Mouse (Mus musculus): ENCODE measurements at regions not wholly inside any gene's neighbourhood (a gene's known extent, or its start where the extent isn't known, plus 50 kb on each side); places are given as distances from the start of the nearest gene placed in this dataset.

DNA sequence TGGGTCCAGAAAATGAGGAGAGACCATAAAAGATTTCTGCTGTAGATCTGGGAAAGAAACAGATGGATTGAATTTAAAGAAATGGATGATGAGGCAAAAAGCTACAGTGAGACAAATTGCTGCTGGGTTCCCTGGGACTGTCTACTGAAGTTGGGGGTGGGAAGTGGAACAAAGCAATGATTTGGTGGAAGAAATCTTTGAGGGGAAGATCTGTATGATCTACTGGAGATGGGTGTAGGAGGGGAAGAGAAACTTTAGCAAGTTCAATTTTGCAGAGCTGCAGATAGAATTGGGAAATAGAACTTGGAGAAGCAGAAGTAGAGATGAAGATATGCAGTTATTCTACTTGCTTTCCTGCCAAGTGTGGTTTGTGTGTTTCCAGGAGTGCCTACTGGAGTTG, 5478.8 kb downstream of the 9330182O14Rik start:
- no peaks in the 10 kb centered on the region for H3K36me3 ChIP-seq (ENCODE audit: insufficient read depth, low read length)
- H3K4me1 ChIP-seq (ENCODE audit: insufficient read depth, low read length): no peaks in the 10 kb centered on the region
- H3K27ac ChIP-seq: no peak overlapping the region
- H3K4me3 ChIP-seq (ENCODE audit: low read length): no peak overlapping the region
- H3K9ac ChIP-seq (replicated peaks; ENCODE audit: low read length): no peak overlapping the region
- H3K9me3 ChIP-seq (ENCODE audit: low read length): no peaks in the 10 kb centered on the region
- H3K4me2 ChIP-seq (ENCODE audit: low read depth, low read length): no peak overlapping the region
- ATAC-seq (no peak), DNase-seq (ENCODE audit: low spot score) (no peak)
- no peak for TF ChIP-seq CTCF (IDR thresholded peaks at IDR 0.05; ENCODE audit: low read depth)
- H3K27me3 ChIP-seq (ENCODE audit: insufficient read depth, low read length): no peaks in the 10 kb centered on the region

DNA sequence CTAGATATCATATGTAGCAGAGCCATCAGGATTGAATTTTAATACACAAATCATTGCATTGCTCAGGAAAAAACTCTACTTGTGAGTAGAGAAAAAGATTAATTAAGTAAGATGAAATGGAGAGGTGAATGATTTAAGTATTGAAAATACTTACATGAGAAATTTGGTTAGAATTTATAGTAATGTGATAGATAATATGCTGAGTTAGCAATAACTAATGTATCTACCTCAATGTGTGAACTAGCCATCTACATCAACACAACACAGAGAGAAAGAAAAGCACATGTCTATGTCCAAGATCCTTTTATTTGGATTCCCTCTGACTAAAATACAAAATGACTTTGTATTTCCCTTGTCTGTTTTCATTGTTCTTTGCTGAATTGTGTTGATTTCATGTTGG, 5512.1 kb downstream of the 9330182O14Rik start:
- H3K4me3 ChIP-seq (ENCODE audit: low read length): no peak overlapping the region
- H3K9me3 ChIP-seq (ENCODE audit: low read length): no peaks in the 10 kb centered on the region
- no peak for TF ChIP-seq CTCF (IDR thresholded peaks at IDR 0.05; ENCODE audit: low read depth)
- no peak overlapping the region for H3K4me2 ChIP-seq (ENCODE audit: low read depth, low read length)
- ATAC-seq (no peak), DNase-seq (ENCODE audit: low spot score) (no peak)
- H3K9ac ChIP-seq (replicated peaks; ENCODE audit: low read length): no peak overlapping the region
- H3K27ac ChIP-seq: no peak overlapping the region
- no peaks in the 10 kb centered on the region for H3K4me1 ChIP-seq (ENCODE audit: insufficient read depth, low read length)
- no peaks in the 10 kb centered on the region for H3K27me3 ChIP-seq (ENCODE audit: insufficient read depth, low read length)
- no peaks in the 10 kb centered on the region for H3K36me3 ChIP-seq (ENCODE audit: insufficient read depth, low read length)

DNA sequence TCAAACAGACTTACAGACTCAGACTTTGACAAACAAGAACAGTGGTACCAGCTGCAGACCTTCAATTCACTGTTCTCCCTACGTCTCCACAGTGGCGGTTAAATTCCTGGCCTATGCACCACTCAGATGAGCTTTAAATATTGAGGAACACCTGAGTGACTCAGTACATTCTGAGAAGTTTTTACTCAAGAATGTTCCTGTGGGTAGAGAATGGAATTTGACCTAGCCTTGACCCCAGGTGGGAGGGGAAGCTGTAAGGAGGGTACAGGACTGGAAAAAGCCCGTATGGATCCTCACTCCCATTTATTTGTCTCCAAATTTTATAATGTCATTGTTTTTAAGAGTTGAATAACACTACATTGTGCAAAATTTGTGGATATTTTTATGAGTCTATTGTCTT, 5529.4 kb downstream of the 9330182O14Rik start:
- no peak overlapping the region for H3K9ac ChIP-seq (replicated peaks; ENCODE audit: low read length)
- no peak overlapping the region for H3K4me3 ChIP-seq (ENCODE audit: low read length)
- H3K36me3 ChIP-seq (ENCODE audit: insufficient read depth, low read length): no peaks in the 10 kb centered on the region
- no peaks in the 10 kb centered on the region for H3K27me3 ChIP-seq (ENCODE audit: insufficient read depth, low read length)
- WGBS: 85% methylated on average over 3 of the region's 3 CpGs
- no peak overlapping the region for H3K27ac ChIP-seq
- no peaks in the 10 kb centered on the region for H3K9me3 ChIP-seq (ENCODE audit: low read length)
- DNase-seq (ENCODE audit: low spot score) (no peak), ATAC-seq (no peak)
- H3K4me1 ChIP-seq (ENCODE audit: insufficient read depth, low read length): no peaks in the 10 kb centered on the region
- no peak overlapping the region for H3K4me2 ChIP-seq (ENCODE audit: low read depth, low read length)
- no peak for TF ChIP-seq CTCF (IDR thresholded peaks at IDR 0.05; ENCODE audit: low read depth)

DNA sequence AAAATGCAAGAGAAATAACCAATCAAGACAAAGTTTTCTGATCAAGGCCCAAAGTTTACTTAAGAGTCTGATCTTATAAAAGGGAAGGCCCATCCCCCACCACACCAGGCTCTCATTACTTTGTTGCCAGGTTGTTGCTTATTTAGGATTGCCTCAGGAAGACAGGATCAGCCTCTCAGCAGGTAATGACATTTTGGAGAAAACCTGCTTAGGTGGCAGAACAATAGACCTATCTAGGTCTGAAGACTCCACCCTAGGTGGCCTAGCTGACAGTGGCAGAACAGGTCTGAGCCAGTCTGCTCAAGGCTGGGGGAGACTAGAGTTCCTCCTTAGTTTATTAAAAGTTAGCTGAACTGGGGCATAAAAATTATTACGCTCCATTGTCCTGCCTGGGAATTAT, 5555.3 kb downstream of the 9330182O14Rik start:
- no peak for DNase-seq (ENCODE audit: low spot score)
- no peaks in the 10 kb centered on the region for H3K27me3 ChIP-seq (ENCODE audit: insufficient read depth, low read length)
- H3K4me2 ChIP-seq (ENCODE audit: low read depth, low read length): no peak overlapping the region
- TF ChIP-seq CTCF (IDR thresholded peaks at IDR 0.05; ENCODE audit: low read depth): no peak
- H3K9ac ChIP-seq (replicated peaks; ENCODE audit: low read length): no peak overlapping the region
- H3K4me3 ChIP-seq (ENCODE audit: low read length): no peak overlapping the region
- H3K27ac ChIP-seq: no peak overlapping the region
- peaks cover 8% of the 10 kb centered on the region for H3K9me3 ChIP-seq (ENCODE audit: low read length)
- ATAC-seq: no peak
- H3K4me1 ChIP-seq (ENCODE audit: insufficient read depth, low read length): no peaks in the 10 kb centered on the region
- no peaks in the 10 kb centered on the region for H3K36me3 ChIP-seq (ENCODE audit: insufficient read depth, low read length)
- WGBS: 91% methylated on average over 1 of the region's 1 CpGs

DNA sequence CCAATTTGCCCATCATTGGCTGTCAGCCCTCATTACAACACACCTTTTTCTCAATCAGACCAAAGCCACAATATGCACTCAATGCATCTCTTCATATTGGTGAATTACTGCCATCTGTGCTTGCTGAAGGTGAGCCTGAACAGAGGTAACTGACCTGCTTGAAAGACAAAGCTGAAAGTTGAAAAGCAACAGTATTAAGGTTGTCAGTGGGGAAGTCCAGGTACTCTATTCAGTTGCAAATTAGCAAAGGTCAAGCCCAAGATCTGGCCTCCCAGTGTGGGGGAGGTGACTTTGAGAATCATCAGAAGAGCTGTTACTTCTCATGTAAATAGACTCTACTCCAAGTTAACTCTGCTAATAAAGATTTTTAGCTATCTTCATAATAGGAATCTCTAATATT, 5555.9 kb downstream of the 9330182O14Rik start:
- Histone ChIP-seq H3K4me3 (ENCODE audit: low read length) (no peak overlapping the region), H3K9me3 (ENCODE audit: low read length) (peaks cover 8% of the 10 kb centered on the region), H3K27me3 (ENCODE audit: insufficient read depth, low read length) (no peaks in the 10 kb centered on the region), H3K4me2 (ENCODE audit: low read depth, low read length) (no peak overlapping the region), H3K4me1 (ENCODE audit: insufficient read depth, low read length) (no peaks in the 10 kb centered on the region), H3K27ac (no peak overlapping the region), H3K36me3 (ENCODE audit: insufficient read depth, low read length) (no peaks in the 10 kb centered on the region), H3K9ac (replicated peaks; ENCODE audit: low read length) (no peak overlapping the region)
- TF ChIP-seq CTCF (IDR thresholded peaks at IDR 0.05; ENCODE audit: low read depth): no peak
- ATAC-seq (no peak), DNase-seq (ENCODE audit: low spot score) (no peak)

DNA sequence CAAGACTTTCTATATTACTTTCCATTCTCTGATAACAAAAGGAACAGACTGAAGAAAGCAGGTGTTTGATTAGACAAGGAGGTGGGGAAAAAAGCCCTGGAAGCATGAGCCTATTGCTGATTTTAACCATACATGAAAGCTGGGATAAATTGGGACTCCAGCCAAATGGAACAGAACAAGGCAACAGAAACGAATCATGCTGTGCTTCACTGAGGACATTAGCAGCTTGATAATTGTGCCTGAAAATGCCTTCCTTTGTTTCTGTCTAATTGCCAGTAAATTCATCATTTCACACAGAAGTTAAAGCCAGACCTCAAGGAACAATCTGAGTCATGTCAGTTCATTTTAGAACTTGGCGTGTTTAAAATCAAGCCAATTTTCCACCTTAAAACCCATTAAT, 5576.9 kb downstream of the 9330182O14Rik start:
- peak; percentile 76 for ATAC-seq
- 22% methylated on average over 2 of the region's 2 CpGs for WGBS
- Histone ChIP-seq H3K27ac (no peak overlapping the region), H3K9ac (replicated peaks; ENCODE audit: low read length) (no peak overlapping the region), H3K9me3 (ENCODE audit: low read length) (no peaks in the 10 kb centered on the region), H3K4me2 (ENCODE audit: low read depth, low read length) (no peak overlapping the region), H3K4me1 (ENCODE audit: insufficient read depth, low read length) (no peaks in the 10 kb centered on the region), H3K36me3 (ENCODE audit: insufficient read depth, low read length) (no peaks in the 10 kb centered on the region), H3K27me3 (ENCODE audit: insufficient read depth, low read length) (no peaks in the 10 kb centered on the region), H3K4me3 (ENCODE audit: low read length) (no peak overlapping the region)
- DNase-seq (ENCODE audit: low spot score): peak; percentile 88
- no peak for TF ChIP-seq CTCF (IDR thresholded peaks at IDR 0.05; ENCODE audit: low read depth)

DNA sequence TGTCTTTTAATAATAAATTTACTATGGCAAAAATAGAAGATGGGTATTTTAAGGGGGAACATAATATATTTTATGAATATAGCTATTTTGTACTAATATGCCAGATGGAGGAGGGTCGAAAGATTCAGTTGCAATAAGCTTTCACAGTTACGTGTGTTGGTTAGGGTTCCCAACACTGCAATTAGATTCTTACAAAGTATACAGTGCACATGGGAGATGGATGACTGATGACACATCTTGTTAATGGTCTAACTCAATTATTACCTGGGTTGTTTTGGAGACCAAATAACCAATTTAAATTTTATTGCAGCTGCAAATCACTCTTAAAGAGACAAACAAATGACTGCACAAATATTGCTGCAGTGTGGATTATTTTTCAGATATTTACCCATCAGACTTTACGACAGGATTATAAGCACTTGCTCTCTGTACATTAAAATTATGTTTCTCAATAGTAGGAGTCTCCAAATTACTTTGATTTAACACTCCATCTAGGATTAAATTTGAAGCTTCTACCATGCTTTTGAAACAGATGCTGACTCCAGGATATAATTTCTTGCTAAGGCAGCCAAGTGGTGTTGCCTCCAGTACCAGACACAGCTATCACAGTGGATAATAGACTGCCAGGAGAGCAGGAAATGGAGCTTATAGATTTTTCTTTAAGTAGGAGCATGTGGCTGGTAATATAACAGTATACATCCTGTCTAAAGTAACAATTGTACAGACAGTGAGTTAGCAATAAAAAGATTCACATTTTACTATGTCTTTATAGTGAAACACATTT, 5596.4 kb downstream of the 9330182O14Rik start:
- ATAC-seq (no peak), DNase-seq (ENCODE audit: low spot score) (no peak)
- no peak overlapping the region for H3K4me3 ChIP-seq (ENCODE audit: low read length)
- no peaks in the 10 kb centered on the region for H3K27me3 ChIP-seq (ENCODE audit: insufficient read depth, low read length)
- no peak for TF ChIP-seq CTCF (IDR thresholded peaks at IDR 0.05; ENCODE audit: low read depth)
- H3K4me2 ChIP-seq (ENCODE audit: low read depth, low read length): no peak overlapping the region
- H3K36me3 ChIP-seq (ENCODE audit: insufficient read depth, low read length): no peaks in the 10 kb centered on the region
- 76% methylated on average over 3 of the region's 3 CpGs for WGBS
- no peaks in the 10 kb centered on the region for H3K4me1 ChIP-seq (ENCODE audit: insufficient read depth, low read length)
- no peak overlapping the region for H3K9ac ChIP-seq (replicated peaks; ENCODE audit: low read length)
- no peaks in the 10 kb centered on the region for H3K9me3 ChIP-seq (ENCODE audit: low read length)
- H3K27ac ChIP-seq: no peak overlapping the region

All from hindbrain, postnatal 0 days (tissue).